Mouse (Mus musculus) CD4-positive, CD25-positive, alpha-beta regulatory T cell, adult 2 months (primary cell): ENCODE measurements around the gene Pif1.

Source experiments
- DNase-seq: peaks from one replicate; pipeline ENCODE4 v3.0.0-alpha.2; 2012; ENCODE audit warnings: low read depth, low spot score

The Pif1 gene

GRCm38 (mm10) chr9:65586406-65587269 is at the start of gene Pif1:
Gene Pif1 (plus strand): TSS chr9:65587160.
- peak; percentile 82 for DNase-seq

- DNase-seq, result no peak
These were observed 48.9 kb upstream of the Pif1 start for GRCm38 (mm10) chr9:65537901-65538630.

- DNase-seq, result no peak
These were observed 47.3 kb upstream of the Pif1 start for GRCm38 (mm10) chr9:65539697-65540096.

GRCm38 (mm10) chr9:65541126-65542068 is 45.6 kb upstream of the Pif1 start:
- peak; percentile 89 for DNase-seq

- no peak for DNase-seq
These were observed 44.8 kb upstream of the Pif1 start for GRCm38 (mm10) chr9:65542111-65542524.

GRCm38 (mm10) chr9:65545635-65546412 is 41.1 kb upstream of the Pif1 start:
- no peak for DNase-seq

- DNase-seq, result no peak
These were observed 40.6 kb upstream of the Pif1 start for GRCm38 (mm10) chr9:65546413-65546695.

- DNase-seq, result no peak
These were observed 39.8 kb upstream of the Pif1 start for GRCm38 (mm10) chr9:65547111-65547510.

- no peak for DNase-seq
These were observed 39.1 kb upstream of the Pif1 start for GRCm38 (mm10) chr9:65547844-65548243.

- DNase-seq, result no peak
These were observed 38.6 kb upstream of the Pif1 start for GRCm38 (mm10) chr9:65548311-65548710.

GRCm38 (mm10) chr9:65549139-65549538 is 37.8 kb upstream of the Pif1 start:
- no peak for DNase-seq

GRCm38 (mm10) chr9:65549643-65550042 is 37.3 kb upstream of the Pif1 start:
- peak; percentile 38 for DNase-seq

- DNase-seq, result peak; percentile 44
These were observed 36.7 kb upstream of the Pif1 start for GRCm38 (mm10) chr9:65550079-65550831.

GRCm38 (mm10) chr9:65551035-65551434 is 35.9 kb upstream of the Pif1 start:
- DNase-seq, result peak; percentile 83

- peak; percentile 39 for DNase-seq
These were observed 34.8 kb upstream of the Pif1 start for GRCm38 (mm10) chr9:65552141-65552540.

- DNase-seq, result peak; percentile 62
These were observed 34.2 kb upstream of the Pif1 start for GRCm38 (mm10) chr9:65552711-65553110.

- no peak for DNase-seq
These were observed 32.0 kb upstream of the Pif1 start for GRCm38 (mm10) chr9:65555001-65555405.

GRCm38 (mm10) chr9:65555621-65556020 is 31.3 kb upstream of the Pif1 start:
- no peak for DNase-seq

GRCm38 (mm10) chr9:65556349-65556748 is 30.6 kb upstream of the Pif1 start:
- no peak for DNase-seq

GRCm38 (mm10) chr9:65556979-65557378 is 30.0 kb upstream of the Pif1 start:
- no peak for DNase-seq
